Mouse (Mus musculus) kidney, postnatal 0 days (tissue): ENCODE results near the gene Ube2o. TPM values are rescaled to one million over a fixed set of nuclear protein-coding genes. Genes with fewer than 3 reads are reported as not detected.

Experiments used
- ATAC-seq: fragments of 200-750 bp; cut with Nextera tagmentation; replicated peaks from 2 replicates; pipeline ENCODE4 v1.8.0; 2017; ENCODE audit warnings: low read depth, moderate number of reproducible peaks, moderate TSS enrichment, moderate library complexity; ENCODE audit not compliant: low FRiP score
- DNase-seq: peaks from one replicate; pipeline ENCODE4 v3.0.0-alpha.2; 2016; ENCODE audit warnings: low spot score
- H3K27ac ChIP-seq: fragments of 300-500 bp; sonication (generic); 2 replicates; pipeline ENCODE4 v1.5.1; 2014; ENCODE audit warnings: mild to moderate bottlenecking
- H3K27me3 ChIP-seq: fragments of 300-500 bp; sonication (generic); 2 replicates; pipeline ENCODE4 v1.6.1; 2014; ENCODE audit warnings: low read length, mixed read lengths; ENCODE audit not compliant: insufficient read depth
- H3K36me3 ChIP-seq: fragments of 300-500 bp; sonication (generic); 2 replicates; pipeline ENCODE4 v1.6.1; 2014; ENCODE audit warnings: low read length, mixed read lengths; ENCODE audit not compliant: insufficient read depth
- H3K4me1 ChIP-seq: fragments of 300-500 bp; sonication (generic); replicated peaks from 2 replicates; pipeline ENCODE4 v1.6.1; 2014; ENCODE audit warnings: antibody characterized with exemption, low read length, mixed read lengths; ENCODE audit not compliant: insufficient read depth
- H3K4me2 ChIP-seq: fragments of 300-500 bp; sonication (generic); 2 replicates; pipeline ENCODE4 v1.6.1; 2014; ENCODE audit warnings: mild to moderate bottlenecking, low read length, moderate library complexity, mixed read lengths
- H3K4me3 ChIP-seq: fragments of 300-500 bp; sonication (generic); replicated peaks from 2 replicates; pipeline ENCODE4 v1.5.1; 2014; ENCODE audit warnings: low read depth, low read length
- H3K9ac ChIP-seq: fragments of 300-500 bp; sonication (generic); 2 replicates; pipeline ENCODE4 v1.6.1; 2014; ENCODE audit warnings: low read depth, low read length
- H3K9me3 ChIP-seq: fragments of 300-500 bp; sonication (generic); replicated peaks from 2 replicates; pipeline ENCODE4 v1.6.1; 2016; ENCODE audit warnings: low read length, inconsistent platforms, mixed read lengths
- CTCF ChIP-seq: IDR thresholded peaks from 2 replicates; pipeline ENCODE4 v1.5.1; 2016; ENCODE audit warnings: antibody characterized with exemption, low read depth, mild to moderate bottlenecking, moderate library complexity
- WGBS: fragments of 180-500 bp; shearing (Covaris S2); extraction: QIAGEN DNeasy Blood & Tissue Kit; methylation state at CpG from one replicate; pipeline ENCODE4 v1.1.7; 2014; 5-methylcytosine and 5-hydroxymethylcytosine counted together
- polyA plus RNA-seq: library from polyadenylated mRNA; unstranded; fragments of >200 nt; fragmentation: Nextera tagmentation; extraction: Ambion mirVana; gene quantifications from 2 replicates; pipeline ENCODE4 v1.2.1, GENCODE M21; 2015

Gene Ube2o
- polyA plus RNA-seq, 1 experiment from 2014 or later = 8.9 TPM

GRCm38 (mm10) chr11:116532262-116532809 is 48.9 kb downstream of the Ube2o start:
- DNase-seq (no peak), ATAC-seq (no peak)
- Histone ChIP-seq H3K4me1 (peaks cover 33% of the 10 kb centered on the region), H3K27me3 (no peaks in the 10 kb centered on the region), H3K9ac (peak overlapping the region; percentile 58), H3K27ac (0 out of 2 replicates have a peak overlapping the region, but pooled peaks have one; percentile 6), H3K36me3 (no peaks in the 10 kb centered on the region), H3K4me2 (peak overlapping the region; percentile 98), H3K9me3 (no peaks in the 10 kb centered on the region), H3K4me3 (peak overlapping the region; percentile 53)
- no peak for TF ChIP-seq CTCF
- 1% methylated on average over 30 of the region's 30 CpGs for WGBS

- no peaks in the 10 kb centered on the region for H3K36me3 ChIP-seq
- ATAC-seq (no peak), DNase-seq (no peak)
- 0 out of 2 replicates have a peak overlapping the region, but pooled peaks have one; percentile 11 for H3K27ac ChIP-seq
- 1% methylated on average over 48 of the region's 48 CpGs for WGBS
- peak overlapping the region; percentile 58 for H3K9ac ChIP-seq
- H3K4me1 ChIP-seq = peaks cover 33% of the 10 kb centered on the region
- H3K4me2 ChIP-seq = peak overlapping the region; percentile 98
- H3K4me3 ChIP-seq = peak overlapping the region; percentile 53
- TF ChIP-seq CTCF = no peak
- no peaks in the 10 kb centered on the region for H3K9me3 ChIP-seq
- H3K27me3 ChIP-seq = no peaks in the 10 kb centered on the region
Measured at GRCm38 (mm10) chr11:116531371-116532191, 49.7 kb downstream of the Ube2o start.

- Histone ChIP-seq H3K27me3 (no peaks in the 10 kb centered on the region), H3K36me3 (no peaks in the 10 kb centered on the region), H3K9me3 (no peaks in the 10 kb centered on the region), H3K4me2 (peak within 1 kb of the TSS; percentile 98), H3K4me1 (peaks cover 33% of the 10 kb centered on the region), H3K9ac (peak within 1 kb of the TSS; percentile 58), H3K4me3 (peak within 1 kb of the TSS; percentile 53), H3K27ac (0 out of 2 replicates have a peak within 1 kb of the TSS, but pooled peaks have one; percentile 11)
- no peak for TF ChIP-seq CTCF
- DNase-seq (no peak), ATAC-seq (no peak)
- WGBS = 30% methylated on average over 11 of the region's 11 CpGs
Measured at GRCm38 (mm10) chr11:116530187-116531147, 50.8 kb downstream of the Ube2o start, which contains the start of gene Sphk1. TSS of gene Sphk1 (plus strand) at chr11:116530925.

- H3K4me3 ChIP-seq = no peak overlapping the region
- peaks cover 33% of the 10 kb centered on the region for H3K4me1 ChIP-seq
- H3K27me3 ChIP-seq = no peaks in the 10 kb centered on the region
- no peak for TF ChIP-seq CTCF
- H3K9ac ChIP-seq = no peak overlapping the region
- H3K9me3 ChIP-seq = no peaks in the 10 kb centered on the region
- DNase-seq (no peak), ATAC-seq (no peak)
- no peak overlapping the region for H3K4me2 ChIP-seq
- WGBS = 86% methylated on average over 8 of the region's 8 CpGs
- no peak overlapping the region for H3K27ac ChIP-seq
- H3K36me3 ChIP-seq = no peaks in the 10 kb centered on the region
Measured at GRCm38 (mm10) chr11:116528636-116529320, 52.5 kb downstream of the Ube2o start.

DNA sequence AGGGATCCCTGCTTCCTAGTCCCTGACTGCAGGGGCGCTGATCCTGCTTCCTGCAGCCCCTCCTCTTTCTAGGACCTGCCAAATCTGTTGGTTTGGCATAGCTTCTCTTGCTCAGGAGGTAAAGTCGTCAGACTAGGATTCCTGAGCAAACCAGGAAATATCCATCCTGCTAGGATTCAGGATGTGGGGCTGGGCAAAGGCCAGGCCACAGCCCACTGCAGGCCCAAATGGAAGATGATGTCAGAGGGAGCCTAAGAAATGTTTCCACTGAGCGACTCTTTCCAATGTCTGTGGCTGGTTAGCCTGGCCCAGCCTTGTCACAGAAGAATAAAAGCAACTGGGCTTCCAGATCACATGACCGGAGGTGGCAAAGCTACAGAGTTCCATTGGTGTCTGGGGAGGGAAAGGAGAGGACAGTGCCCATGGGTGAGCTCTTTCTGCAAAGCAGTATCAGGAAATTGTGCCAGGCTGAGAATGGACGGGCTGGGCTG is 57.5 kb downstream of the Ube2o start:
- no peak overlapping the region for H3K4me3 ChIP-seq
- DNase-seq (peak; percentile 57), ATAC-seq (no peak)
- H3K4me1 ChIP-seq = peaks cover 10% of the 10 kb centered on the region; the same call in 1 of the 2 replicates
- TF ChIP-seq CTCF = no peak
- 39% methylated on average over 5 of the region's 5 CpGs for WGBS
- H3K9me3 ChIP-seq = no peaks in the 10 kb centered on the region
- H3K27ac ChIP-seq = peak overlapping the region; percentile 60
- H3K4me2 ChIP-seq = no peak overlapping the region
- H3K27me3 ChIP-seq = no peaks in the 10 kb centered on the region
- no peak overlapping the region for H3K9ac ChIP-seq
- H3K36me3 ChIP-seq = no peaks in the 10 kb centered on the region
